Mouse (Mus musculus) midbrain, embryonic 14.5 days (tissue): ENCODE data around the gene Cnr2. TPM values are rescaled to one million over a fixed set of nuclear protein-coding genes. Genes with fewer than 3 reads are reported as not detected.
A peak's percentile ranks its signal among the peaks of the same experiment; 100 is the strongest.

Source experiments
- ATAC-seq: fragments of 200-750 bp; cut with Nextera tagmentation; 2 replicates; pipeline ENCODE4 v1.8.0; 2017; ENCODE audit warnings: moderate number of reproducible peaks, moderate library complexity; ENCODE audit not compliant: low FRiP score, low TSS enrichment
- DNase-seq: peaks from one replicate; pipeline ENCODE4 v3.0.0-alpha.2; 2015
- H3K27ac ChIP-seq: fragments of 300-500 bp; sonication (generic); replicated peaks from 2 replicates; pipeline ENCODE4 v1.5.1; 2014; ENCODE audit warnings: mild to moderate bottlenecking, low read depth, low read length, moderate library complexity
- H3K27me3 ChIP-seq: fragments of 300-500 bp; sonication (generic); 2 replicates; pipeline ENCODE4 v1.6.1; 2014; ENCODE audit warnings: low read length, control low read depth, mixed read lengths; ENCODE audit not compliant: control insufficient read depth, insufficient read depth
- H3K36me3 ChIP-seq: fragments of 300-500 bp; sonication (generic); 2 replicates; pipeline ENCODE4 v1.6.1; 2014; ENCODE audit warnings: low read length, control low read depth; ENCODE audit not compliant: control insufficient read depth, insufficient read depth
- H3K4me1 ChIP-seq: fragments of 300-500 bp; sonication (generic); 2 replicates; pipeline ENCODE4 v1.6.1; 2014; ENCODE audit warnings: mild to moderate bottlenecking, antibody characterized with exemption, low read length, control low read depth; ENCODE audit not compliant: control insufficient read depth, insufficient read depth
- H3K4me2 ChIP-seq: fragments of 300-500 bp; sonication (generic); 2 replicates; pipeline ENCODE4 v1.6.1; 2014; ENCODE audit warnings: mild to moderate bottlenecking, low read length, moderate library complexity
- H3K4me3 ChIP-seq: fragments of 300-500 bp; sonication (generic); replicated peaks from 2 replicates; pipeline ENCODE4 v1.5.1; 2014; ENCODE audit warnings: low read depth, low read length
- H3K9ac ChIP-seq: fragments of 300-500 bp; sonication (generic); replicated peaks from 2 replicates; pipeline ENCODE4 v1.6.1; 2014; ENCODE audit warnings: mild to moderate bottlenecking, low read length, moderate library complexity
- H3K9me3 ChIP-seq: fragments of 300-500 bp; sonication (generic); 2 replicates; pipeline ENCODE4 v1.6.1; 2016; ENCODE audit warnings: low read length, control low read depth, mixed read lengths; ENCODE audit not compliant: control insufficient read depth
- WGBS: fragments of 180-500 bp; shearing (Covaris S2); extraction: QIAGEN DNeasy Blood & Tissue Kit; methylation state at CpG from one replicate; pipeline ENCODE4 v1.1.7; 2014; 5-methylcytosine and 5-hydroxymethylcytosine counted together
- polyA plus RNA-seq: library from polyadenylated mRNA; unstranded; fragments of >200 nt; fragmentation: Nextera tagmentation; extraction: Ambion mirVana; gene quantifications from 2 replicates; pipeline ENCODE4 v1.2.1, GENCODE M21; 2014

Gene Cnr2
- polyA plus RNA-seq, 1 experiment from 2014 or later = 0.17 TPM

- peak within 1 kb of the TSS; percentile 72 for H3K4me3 ChIP-seq
- H3K4me2 ChIP-seq = peak within 1 kb of the TSS; percentile 87
- H3K9me3 ChIP-seq = no peaks in the 10 kb centered on the region
- peaks cover 8% of the 10 kb centered on the region for H3K4me1 ChIP-seq
- ATAC-seq (peak; percentile 96), DNase-seq (peak; percentile 99)
- peaks cover 11% of the 10 kb centered on the region for H3K36me3 ChIP-seq
- no peaks in the 10 kb centered on the region for H3K27me3 ChIP-seq
- peak within 1 kb of the TSS; percentile 66 for H3K9ac ChIP-seq
- 2% methylated on average over 60 of the region's 60 CpGs for whole genome bisulfite sequencing
- H3K27ac ChIP-seq = peak within 1 kb of the TSS; percentile 73
These were observed 25.4 kb downstream of the Cnr2 start, which contains the start of gene Fuca1 for GRCm38 (mm10) chr4:135920304-135921241. Gene Fuca1, plus strand, starts transcription at chr4:135920735.

- Histone ChIP-seq H3K9ac (peak overlapping the region; percentile 66), H3K4me1 (peaks cover 8% of the 10 kb centered on the region), H3K9me3 (no peaks in the 10 kb centered on the region), H3K27me3 (no peaks in the 10 kb centered on the region), H3K36me3 (peaks cover 19% of the 10 kb centered on the region), H3K4me3 (peak overlapping the region; percentile 72), H3K27ac (peak overlapping the region; percentile 73), H3K4me2 (peak overlapping the region; percentile 87)
- DNase-seq = peak; percentile 49
- no peak for ATAC-seq
- 6% methylated on average over 26 of the region's 26 CpGs for WGBS
These were observed 26.3 kb downstream of the Cnr2 start for GRCm38 (mm10) chr4:135921257-135922120.

- Histone ChIP-seq H3K4me3 (no peak overlapping the region), H3K4me2 (peak overlapping the region; percentile 87), H3K27ac (no peak overlapping the region), H3K9ac (no peak overlapping the region), H3K36me3 (peaks cover 19% of the 10 kb centered on the region), H3K27me3 (no peaks in the 10 kb centered on the region), H3K4me1 (peaks cover 8% of the 10 kb centered on the region), H3K9me3 (no peaks in the 10 kb centered on the region)
- WGBS = 100% methylated on average over 1 of the region's 1 CpGs
- DNase-seq = no peak
- ATAC-seq = no peak
These were observed 27.0 kb downstream of the Cnr2 start for GRCm38 (mm10) chr4:135922190-135922589.

- no peak overlapping the region for H3K27ac ChIP-seq
- H3K4me1 ChIP-seq = peaks cover 8% of the 10 kb centered on the region
- H3K4me2 ChIP-seq = no peak overlapping the region
- ATAC-seq (no peak), DNase-seq (no peak)
- peaks cover 25% of the 10 kb centered on the region for H3K36me3 ChIP-seq
- 92% methylated on average over 2 of the region's 2 CpGs for WGBS
- no peaks in the 10 kb centered on the region for H3K27me3 ChIP-seq
- no peak overlapping the region for H3K4me3 ChIP-seq
- H3K9me3 ChIP-seq = no peaks in the 10 kb centered on the region
- H3K9ac ChIP-seq = no peak overlapping the region
These were observed 29.2 kb downstream of the Cnr2 start for GRCm38 (mm10) chr4:135924418-135924817.

GRCm38 (mm10) chr4:135925341-135925740, 30.1 kb downstream of the Cnr2 start:
- Histone ChIP-seq H3K4me2 (no peak overlapping the region), H3K27ac (no peak overlapping the region), H3K27me3 (no peaks in the 10 kb centered on the region), H3K9ac (no peak overlapping the region), H3K4me1 (peaks cover 8% of the 10 kb centered on the region), H3K36me3 (peaks cover 28% of the 10 kb centered on the region), H3K4me3 (no peak overlapping the region), H3K9me3 (no peaks in the 10 kb centered on the region)
- no peak for ATAC-seq
- 93% methylated on average over 5 of the region's 5 CpGs for WGBS
- DNase-seq = no peak

- Histone ChIP-seq H3K36me3 (peaks cover 34% of the 10 kb centered on the region), H3K4me3 (no peak overlapping the region), H3K27me3 (no peaks in the 10 kb centered on the region), H3K27ac (no peak overlapping the region), H3K9ac (no peak overlapping the region), H3K4me1 (peaks cover 8% of the 10 kb centered on the region), H3K4me2 (no peak overlapping the region), H3K9me3 (no peaks in the 10 kb centered on the region)
- DNase-seq (no peak), ATAC-seq (no peak)
- 90% methylated on average over 10 of the region's 10 CpGs for WGBS
These were observed 31.1 kb downstream of the Cnr2 start for GRCm38 (mm10) chr4:135926195-135926808.

- DNase-seq (no peak), ATAC-seq (no peak)
- peaks cover 5% of the 10 kb centered on the region for H3K4me1 ChIP-seq
- 87% methylated on average over 3 of the region's 3 CpGs for WGBS
- no peaks in the 10 kb centered on the region for H3K27me3 ChIP-seq
- no peak overlapping the region for H3K9ac ChIP-seq
- H3K4me2 ChIP-seq = no peak overlapping the region
- peaks cover 35% of the 10 kb centered on the region for H3K36me3 ChIP-seq
- H3K4me3 ChIP-seq = no peak overlapping the region
- H3K27ac ChIP-seq = no peak overlapping the region
- H3K9me3 ChIP-seq = no peaks in the 10 kb centered on the region
These were observed 31.7 kb downstream of the Cnr2 start for GRCm38 (mm10) chr4:135926861-135927260.

- DNase-seq = no peak
These were observed 33.2 kb downstream of the Cnr2 start for GRCm38 (mm10) chr4:135928376-135928775.

More at GRCm38 (mm10) chr4:135928376-135928775, 33.2 kb downstream of the Cnr2 start:
- Histone ChIP-seq H3K4me2 (no peak overlapping the region), H3K4me1 (no peaks in the 10 kb centered on the region), H3K9ac (no peak overlapping the region), H3K36me3 (peaks cover 38% of the 10 kb centered on the region), H3K27me3 (no peaks in the 10 kb centered on the region), H3K27ac (no peak overlapping the region), H3K4me3 (no peak overlapping the region), H3K9me3 (no peaks in the 10 kb centered on the region)
- ATAC-seq = no peak
- WGBS = 88% methylated on average over 9 of the region's 9 CpGs
